Mouse (Mus musculus): Measurements from ENCODE around the gene Birc5. TPM values are rescaled to one million over a fixed set of nuclear protein-coding genes. Genes with fewer than 3 reads are reported as not detected.

Birc5 gene
- polyA plus RNA-seq, 1 experiment = 230 TPM

DNA sequence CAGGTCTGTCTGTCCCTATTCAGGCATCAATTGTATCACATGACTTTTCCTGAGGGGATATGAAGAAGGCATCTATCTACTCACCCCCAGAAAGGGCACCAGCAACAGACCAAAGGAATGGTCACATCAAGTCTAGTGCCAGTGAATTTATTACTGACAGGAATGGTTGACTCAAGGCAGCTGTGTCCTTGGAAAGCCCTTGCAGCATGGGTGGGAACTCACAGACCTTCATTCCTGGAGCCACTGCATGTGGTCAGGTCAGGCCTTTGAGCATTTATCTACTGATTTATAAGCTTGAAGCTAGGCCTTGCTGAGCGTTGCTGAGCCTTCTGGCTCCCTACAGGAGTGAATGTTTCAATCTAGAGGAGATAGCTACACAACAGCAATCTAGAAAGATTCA, 8.1 kb upstream of the Birc5 start:
- Histone ChIP-seq H3K79me2 (ENCODE audit: control insufficient read depth, insufficient read depth) (no peaks in the 10 kb centered on the region), H3K36me3 (ENCODE audit: control insufficient read depth, insufficient read depth) (no peaks in the 10 kb centered on the region), H3ac (ENCODE audit: control insufficient read depth, insufficient read length, low read depth) (no peak overlapping the region), H3K27me3 (ENCODE audit: control insufficient read depth, insufficient read depth, insufficient read length) (no peaks in the 10 kb centered on the region), H3K79me3 (ENCODE audit: low read depth) (no peaks in the 10 kb centered on the region), H3K4me3 (ENCODE audit: insufficient read depth, poor library complexity, severe bottlenecking) (no peak overlapping the region)
- TF ChIP-seq MYOD1 (IDR thresholded peaks at IDR 0.05; ENCODE audit: control insufficient read depth, insufficient read length, low read depth) (no peak), FOSL1 (IDR thresholded peaks at IDR 0.05; ENCODE audit: insufficient read depth, low read length, poor library complexity, severe bottlenecking) (no peak), MAX (IDR thresholded peaks at IDR 0.05) (no peak), USF1 (IDR thresholded peaks at IDR 0.05; ENCODE audit: low read depth) (no peak), CTCF (IDR thresholded peaks at IDR 0.05; ENCODE audit: control insufficient read depth, insufficient read depth, insufficient read length) (no peak), CEBPB (IDR thresholded peaks at IDR 0.05; ENCODE audit: low read depth) (no peak), MYOG (IDR thresholded peaks at IDR 0.05; ENCODE audit: control insufficient read depth, extremely low read depth, insufficient read length) (no peak)

DNA sequence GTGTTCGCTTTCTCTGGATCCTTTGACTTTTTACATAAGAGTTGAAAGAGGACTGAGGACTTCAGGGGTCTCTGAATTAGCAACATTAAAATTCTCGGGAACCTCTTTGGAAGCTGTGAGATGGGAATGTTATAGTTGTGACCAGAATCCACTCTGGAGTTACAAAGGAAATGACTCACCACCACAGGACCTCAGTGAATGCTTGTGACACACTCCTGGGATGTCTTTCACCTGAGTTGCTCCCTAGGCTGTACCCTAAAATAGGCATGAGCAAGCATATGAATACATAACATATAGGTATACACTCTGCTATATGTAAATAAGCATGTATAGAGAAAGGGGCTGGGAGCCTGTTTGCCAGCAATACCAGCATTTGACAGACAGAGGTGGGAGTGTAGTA, 5.6 kb upstream of the Birc5 start:
- Histone ChIP-seq H3K27me3 (ENCODE audit: control insufficient read depth, insufficient read depth, insufficient read length) (no peaks in the 10 kb centered on the region), H3K79me3 (ENCODE audit: low read depth) (peaks cover 4% of the 10 kb centered on the region), H3K36me3 (ENCODE audit: control insufficient read depth, insufficient read depth) (no peaks in the 10 kb centered on the region), H3K4me3 (ENCODE audit: insufficient read depth, poor library complexity, severe bottlenecking) (no peak overlapping the region), H3ac (ENCODE audit: control insufficient read depth, insufficient read length, low read depth) (no peak overlapping the region), H3K79me2 (ENCODE audit: control insufficient read depth, insufficient read depth) (peaks cover 7% of the 10 kb centered on the region)
- TF ChIP-seq MYOG (IDR thresholded peaks at IDR 0.05; ENCODE audit: control insufficient read depth, extremely low read depth, insufficient read length) = no peak
- no peak for TF ChIP-seq USF1 (IDR thresholded peaks at IDR 0.05; ENCODE audit: low read depth)
- TF ChIP-seq CEBPB (IDR thresholded peaks at IDR 0.05; ENCODE audit: low read depth) = peak; percentile 54
- peak; percentile 73 for TF ChIP-seq FOSL1 (IDR thresholded peaks at IDR 0.05; ENCODE audit: insufficient read depth, low read length, poor library complexity, severe bottlenecking)
- TF ChIP-seq MAX (IDR thresholded peaks at IDR 0.05) = no peak
- TF ChIP-seq CTCF (IDR thresholded peaks at IDR 0.05; ENCODE audit: control insufficient read depth, insufficient read depth, insufficient read length) = no peak

DNA sequence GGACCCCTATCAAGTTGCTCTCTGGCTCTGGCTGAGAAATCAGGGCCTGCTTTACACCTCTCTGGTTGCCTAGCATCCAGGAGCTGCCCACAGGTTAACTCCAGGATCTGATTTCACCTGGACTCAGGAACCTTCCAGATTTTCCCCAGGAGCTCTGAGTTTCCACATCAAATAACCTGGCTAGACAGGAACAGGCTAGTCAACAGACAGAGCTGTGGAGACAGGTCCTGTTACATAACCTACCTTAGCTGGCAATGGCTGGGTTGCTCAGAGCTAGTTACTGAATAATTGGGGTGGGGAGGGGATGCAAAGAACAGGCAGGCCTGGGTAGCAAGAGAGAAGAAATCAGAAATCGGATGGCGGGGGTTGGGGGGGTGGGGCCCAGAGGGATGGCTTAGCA, 4.1 kb upstream of the Birc5 start:
- H3K4me3 ChIP-seq (ENCODE audit: insufficient read depth, poor library complexity, severe bottlenecking) = no peak overlapping the region
- no peak overlapping the region for H3ac ChIP-seq (ENCODE audit: control insufficient read depth, insufficient read length, low read depth)
- no peaks in the 10 kb centered on the region for H3K36me3 ChIP-seq (ENCODE audit: control insufficient read depth, insufficient read depth)
- H3K27me3 ChIP-seq (ENCODE audit: control insufficient read depth, insufficient read depth, insufficient read length) = no peaks in the 10 kb centered on the region
- peaks cover 12% of the 10 kb centered on the region for H3K79me3 ChIP-seq (ENCODE audit: low read depth)
- peaks cover 21% of the 10 kb centered on the region for H3K79me2 ChIP-seq (ENCODE audit: control insufficient read depth, insufficient read depth)
- no peak for TF ChIP-seq MAX (IDR thresholded peaks at IDR 0.05)
- TF ChIP-seq CEBPB (IDR thresholded peaks at IDR 0.05; ENCODE audit: low read depth) = no peak
- no peak for TF ChIP-seq USF1 (IDR thresholded peaks at IDR 0.05; ENCODE audit: low read depth)
- TF ChIP-seq FOSL1 (IDR thresholded peaks at IDR 0.05; ENCODE audit: insufficient read depth, low read length, poor library complexity, severe bottlenecking) = no peak
- no peak for TF ChIP-seq MYOD1 (IDR thresholded peaks at IDR 0.05; ENCODE audit: control insufficient read depth, insufficient read length, low read depth)
- TF ChIP-seq CTCF (IDR thresholded peaks at IDR 0.05; ENCODE audit: control insufficient read depth, insufficient read depth, insufficient read length) = no peak
- no peak for TF ChIP-seq MYOG (IDR thresholded peaks at IDR 0.05; ENCODE audit: control insufficient read depth, extremely low read depth, insufficient read length)

DNA sequence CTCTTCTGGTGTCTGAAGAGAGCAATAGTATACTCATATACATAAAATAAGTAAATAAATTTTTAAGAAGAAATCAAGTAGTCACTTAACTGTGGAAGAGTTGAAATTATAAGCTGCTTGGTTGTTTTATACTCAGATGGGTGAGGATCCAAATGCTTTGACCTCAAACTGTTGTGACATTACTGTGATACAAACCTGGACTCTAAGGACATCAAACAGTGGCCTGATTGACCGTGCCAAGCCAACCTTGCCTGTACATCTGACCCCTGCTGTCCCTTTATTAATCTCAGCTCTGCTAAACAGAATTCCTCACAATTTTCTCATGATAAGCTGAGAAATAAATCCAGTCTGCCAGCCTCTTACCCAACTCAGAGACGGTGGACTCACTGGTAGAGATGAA, 3.4 kb upstream of the Birc5 start:
- H3ac ChIP-seq (ENCODE audit: control insufficient read depth, insufficient read length, low read depth) = no peak overlapping the region
- H3K79me2 ChIP-seq (ENCODE audit: control insufficient read depth, insufficient read depth) = peaks cover 28% of the 10 kb centered on the region
- no peaks in the 10 kb centered on the region for H3K27me3 ChIP-seq (ENCODE audit: control insufficient read depth, insufficient read depth, insufficient read length)
- H3K36me3 ChIP-seq (ENCODE audit: control insufficient read depth, insufficient read depth) = peaks cover 6% of the 10 kb centered on the region
- peaks cover 19% of the 10 kb centered on the region for H3K79me3 ChIP-seq (ENCODE audit: low read depth)
- TF ChIP-seq CEBPB (IDR thresholded peaks at IDR 0.05; ENCODE audit: low read depth) (no peak), FOSL1 (IDR thresholded peaks at IDR 0.05; ENCODE audit: insufficient read depth, low read length, poor library complexity, severe bottlenecking) (no peak), MYOG (IDR thresholded peaks at IDR 0.05; ENCODE audit: control insufficient read depth, extremely low read depth, insufficient read length) (no peak)
- H3K4me3 ChIP-seq (ENCODE audit: insufficient read depth, poor library complexity, severe bottlenecking) = no peak overlapping the region

DNA sequence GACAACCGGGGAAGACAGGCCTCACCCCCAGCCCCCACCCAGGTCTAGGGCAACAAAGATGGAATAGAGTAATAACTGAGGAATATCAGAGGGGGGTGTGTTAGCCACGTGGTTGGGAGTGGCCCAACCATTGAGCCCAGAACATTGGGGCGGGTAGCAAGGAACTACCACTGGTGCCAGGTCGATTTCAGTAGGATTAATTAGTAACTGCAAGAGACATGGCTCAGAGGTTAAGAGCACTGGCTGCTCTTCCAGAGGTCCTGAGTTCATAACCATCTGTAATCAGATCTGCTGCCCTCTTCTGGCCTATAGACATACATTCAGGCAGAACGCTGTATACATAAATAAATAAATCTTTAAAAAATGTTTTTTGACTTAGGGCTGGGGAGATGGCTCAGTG, 2.4 kb upstream of the Birc5 start:
- Histone ChIP-seq H3K36me3 (ENCODE audit: control insufficient read depth, insufficient read depth) (peaks cover 16% of the 10 kb centered on the region), H3ac (ENCODE audit: control insufficient read depth, insufficient read length, low read depth) (no peak overlapping the region), H3K79me2 (ENCODE audit: control insufficient read depth, insufficient read depth) (peaks cover 38% of the 10 kb centered on the region), H3K27me3 (ENCODE audit: control insufficient read depth, insufficient read depth, insufficient read length) (no peaks in the 10 kb centered on the region), H3K4me3 (ENCODE audit: insufficient read depth, poor library complexity, severe bottlenecking) (no peak overlapping the region), H3K79me3 (ENCODE audit: low read depth) (peaks cover 28% of the 10 kb centered on the region)
- TF ChIP-seq MYOG (IDR thresholded peaks at IDR 0.05; ENCODE audit: control insufficient read depth, extremely low read depth, insufficient read length) (no peak), MYOD1 (IDR thresholded peaks at IDR 0.05; ENCODE audit: control insufficient read depth, insufficient read length, low read depth) (no peak), CTCF (IDR thresholded peaks at IDR 0.05; ENCODE audit: control insufficient read depth, insufficient read depth, insufficient read length) (no peak), MAX (IDR thresholded peaks at IDR 0.05) (no peak)

DNA sequence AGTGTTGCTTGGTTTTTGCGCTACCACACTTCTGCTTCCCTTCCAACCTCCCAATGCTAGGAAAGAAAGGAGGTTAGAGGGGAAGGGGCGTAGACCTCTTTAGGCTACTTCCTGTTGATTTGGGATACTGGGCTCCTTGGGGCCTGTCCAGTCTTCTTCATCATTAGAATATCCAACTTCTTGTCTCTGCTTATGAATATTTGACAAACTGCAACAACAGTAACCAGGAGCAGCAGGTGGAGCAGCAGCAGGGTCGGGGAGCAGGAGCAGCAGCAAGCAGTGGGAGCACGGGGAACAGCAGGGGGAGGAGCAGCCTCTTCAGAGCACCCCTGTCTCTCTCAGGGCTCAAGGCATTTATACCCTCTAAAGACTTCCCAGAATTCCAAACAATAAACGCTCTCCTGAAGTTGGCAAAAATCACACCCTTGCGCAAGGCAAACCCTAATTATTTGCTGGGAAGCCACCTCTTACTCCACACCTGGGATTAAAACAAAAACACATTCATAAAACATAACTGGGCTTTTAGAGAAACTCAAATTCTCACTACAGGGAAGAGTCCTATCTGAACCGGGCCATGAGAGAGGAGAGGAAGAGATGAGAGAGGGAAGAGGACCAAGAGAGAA, 1.3 kb upstream of the Birc5 start:
- Histone ChIP-seq H3ac (ENCODE audit: control insufficient read depth, insufficient read length, low read depth) (peak overlapping the region; percentile 85), H3K36me3 (ENCODE audit: control insufficient read depth, insufficient read depth) (peaks cover 26% of the 10 kb centered on the region), H3K27me3 (ENCODE audit: control insufficient read depth, insufficient read depth, insufficient read length) (no peaks in the 10 kb centered on the region), H3K79me2 (ENCODE audit: control insufficient read depth, insufficient read depth) (peaks cover 48% of the 10 kb centered on the region), H3K79me3 (ENCODE audit: low read depth) (peaks cover 39% of the 10 kb centered on the region), H3K4me3 (ENCODE audit: insufficient read depth, poor library complexity, severe bottlenecking) (peak overlapping the region; percentile 98)
- TF ChIP-seq CEBPB (IDR thresholded peaks at IDR 0.05; ENCODE audit: low read depth) = peak; percentile 64
- no peak for TF ChIP-seq USF1 (IDR thresholded peaks at IDR 0.05; ENCODE audit: low read depth)

Data from C2C12 (cell line).